Mouse (Mus musculus): Measurements from ENCODE around the gene Hsdl1. TPM values are rescaled to one million over a fixed set of nuclear protein-coding genes. Genes with fewer than 3 reads are reported as not detected.
A peak's percentile ranks its signal among the peaks of the same experiment; 100 is the strongest.

Gene Hsdl1
- total RNA-seq (2014; rRNA removed) = 7.8 and 8.6 TPM in 2 replicates
- 6.1 and 7.8 TPM in 2 replicates for polyA plus RNA-seq (2012; rRNA removed)

- Histone ChIP-seq H3K4me1 (ENCODE audit: control insufficient read depth, insufficient read depth, low read length) (peaks cover 6% of the 10 kb centered on the region), H3K4me3 (ENCODE audit: insufficient read depth, low read depth, low read length) (peak within 1 kb of the TSS; percentile 78), H3K27me3 (ENCODE audit: control insufficient read depth, insufficient read depth, low read length) (no peaks in the 10 kb centered on the region), H3K79me2 (ENCODE audit: control insufficient read depth, insufficient read depth, low read length) (peaks cover 15% of the 10 kb centered on the region; the same call in 1 of the 2 replicates), H3K27ac (replicated peaks; ENCODE audit: insufficient read depth, low read depth, low read length) (0 out of 2 replicates have a peak within 1 kb of the TSS, but pooled peaks have one; percentile 7), H3K9ac (ENCODE audit: low read depth, low read length) (peak within 1 kb of the TSS; percentile 81), H3K36me3 (ENCODE audit: control insufficient read depth, insufficient read depth, low read length) (no peaks in the 10 kb centered on the region)
- WGBS = under 1% methylated on average over 93 of the region's 97 CpGs
- DNase-seq (ENCODE audit: extremely low read depth, low read depth, low spot score) = peak; percentile 63
- TF ChIP-seq CTCF (IDR thresholded peaks at IDR 0.05; ENCODE audit: low read depth, low read length) (no peak; the same call in 1 of the 2 replicates), POLR2A (IDR thresholded peaks at IDR 0.05; ENCODE audit: extremely low read depth, insufficient read depth, low read length) (peak; percentile 35; the same call in 1 of the 2 replicates)
Observed at GRCm38 (mm10) chr8:119574437-119575365, at the start of gene Hsdl1, which contains the start of gene Dnaaf1. Gene Hsdl1 (minus strand): TSS chr8:119575183. Gene Dnaaf1 (plus strand): TSS chr8:119575235.

GRCm38 (mm10) chr8:119623744-119624143 is 48.8 kb upstream of the Hsdl1 start:
- 81% methylated on average over 1 of the region's 1 CpGs for WGBS
- H3K4me1 ChIP-seq (ENCODE audit: control insufficient read depth, insufficient read depth, low read length) = no peaks in the 10 kb centered on the region
- H3K36me3 ChIP-seq (ENCODE audit: control insufficient read depth, insufficient read depth, low read length) = no peaks in the 10 kb centered on the region
- H3K79me2 ChIP-seq (ENCODE audit: control insufficient read depth, insufficient read depth, low read length) = no peaks in the 10 kb centered on the region
- no peak for DNase-seq (ENCODE audit: extremely low read depth, low read depth, low spot score)
- H3K27me3 ChIP-seq (ENCODE audit: control insufficient read depth, insufficient read depth, low read length) = no peaks in the 10 kb centered on the region
- H3K27ac ChIP-seq (replicated peaks; ENCODE audit: insufficient read depth, low read depth, low read length) = no peak overlapping the region
- no peak overlapping the region for H3K9ac ChIP-seq (ENCODE audit: low read depth, low read length)
- TF ChIP-seq POLR2A (IDR thresholded peaks at IDR 0.05; ENCODE audit: extremely low read depth, insufficient read depth, low read length) = no peak
- TF ChIP-seq CTCF (IDR thresholded peaks at IDR 0.05; ENCODE audit: low read depth, low read length) = no peak
- H3K4me3 ChIP-seq (ENCODE audit: insufficient read depth, low read depth, low read length) = no peak overlapping the region

- Histone ChIP-seq H3K4me3 (ENCODE audit: insufficient read depth, low read depth, low read length) (no peak overlapping the region), H3K9ac (ENCODE audit: low read depth, low read length) (no peak overlapping the region)
- WGBS = 85% methylated on average over 8 of the region's 8 CpGs
Observed at GRCm38 (mm10) chr8:119623061-119623460, 48.1 kb upstream of the Hsdl1 start.

GRCm38 (mm10) chr8:119622555-119622954 is 47.6 kb upstream of the Hsdl1 start:
- Histone ChIP-seq H3K79me2 (ENCODE audit: control insufficient read depth, insufficient read depth, low read length) (no peaks in the 10 kb centered on the region), H3K4me1 (ENCODE audit: control insufficient read depth, insufficient read depth, low read length) (peaks cover 2% of the 10 kb centered on the region)
- 77% methylated on average over 4 of the region's 4 CpGs for WGBS

More at GRCm38 (mm10) chr8:119623061-119623460, 48.1 kb upstream of the Hsdl1 start:
- Histone ChIP-seq H3K27me3 (ENCODE audit: control insufficient read depth, insufficient read depth, low read length) (no peaks in the 10 kb centered on the region), H3K36me3 (ENCODE audit: control insufficient read depth, insufficient read depth, low read length) (no peaks in the 10 kb centered on the region), H3K4me1 (ENCODE audit: control insufficient read depth, insufficient read depth, low read length) (no peaks in the 10 kb centered on the region), H3K27ac (replicated peaks; ENCODE audit: insufficient read depth, low read depth, low read length) (no peak overlapping the region), H3K79me2 (ENCODE audit: control insufficient read depth, insufficient read depth, low read length) (no peaks in the 10 kb centered on the region)
- no peak for DNase-seq (ENCODE audit: extremely low read depth, low read depth, low spot score)
- TF ChIP-seq CTCF (IDR thresholded peaks at IDR 0.05; ENCODE audit: low read depth, low read length) = no peak
- TF ChIP-seq POLR2A (IDR thresholded peaks at IDR 0.05; ENCODE audit: extremely low read depth, insufficient read depth, low read length) = no peak

GRCm38 (mm10) chr8:119620848-119621465 is 46.0 kb upstream of the Hsdl1 start:
- no peaks in the 10 kb centered on the region for H3K79me2 ChIP-seq (ENCODE audit: control insufficient read depth, insufficient read depth, low read length)
- H3K4me3 ChIP-seq (ENCODE audit: insufficient read depth, low read depth, low read length) = no peak overlapping the region
- no peaks in the 10 kb centered on the region for H3K27me3 ChIP-seq (ENCODE audit: control insufficient read depth, insufficient read depth, low read length)
- no peaks in the 10 kb centered on the region for H3K36me3 ChIP-seq (ENCODE audit: control insufficient read depth, insufficient read depth, low read length)
- TF ChIP-seq POLR2A (IDR thresholded peaks at IDR 0.05; ENCODE audit: extremely low read depth, insufficient read depth, low read length) (no peak), CTCF (IDR thresholded peaks at IDR 0.05; ENCODE audit: low read depth, low read length) (no peak)
- H3K4me1 ChIP-seq (ENCODE audit: control insufficient read depth, insufficient read depth, low read length) = peaks cover 6% of the 10 kb centered on the region
- no peak overlapping the region for H3K27ac ChIP-seq (replicated peaks; ENCODE audit: insufficient read depth, low read depth, low read length)
- WGBS = 89% methylated on average over 14 of the region's 14 CpGs
- H3K9ac ChIP-seq (ENCODE audit: low read depth, low read length) = no peak overlapping the region
- no peak for DNase-seq (ENCODE audit: extremely low read depth, low read depth, low spot score)

More at GRCm38 (mm10) chr8:119622555-119622954, 47.6 kb upstream of the Hsdl1 start:
- Histone ChIP-seq H3K9ac (ENCODE audit: low read depth, low read length) (no peak overlapping the region), H3K27me3 (ENCODE audit: control insufficient read depth, insufficient read depth, low read length) (no peaks in the 10 kb centered on the region), H3K36me3 (ENCODE audit: control insufficient read depth, insufficient read depth, low read length) (no peaks in the 10 kb centered on the region), H3K27ac (replicated peaks; ENCODE audit: insufficient read depth, low read depth, low read length) (no peak overlapping the region), H3K4me3 (ENCODE audit: insufficient read depth, low read depth, low read length) (no peak overlapping the region)
- no peak for DNase-seq (ENCODE audit: extremely low read depth, low read depth, low spot score)
- TF ChIP-seq POLR2A (IDR thresholded peaks at IDR 0.05; ENCODE audit: extremely low read depth, insufficient read depth, low read length) (no peak), CTCF (IDR thresholded peaks at IDR 0.05; ENCODE audit: low read depth, low read length) (no peak)

Data from liver, adult 2 months (tissue).